Mouse (Mus musculus): Measurements from ENCODE around the gene Mettl18.

The Mettl18 gene

GRCm38 (mm10) chr1:164043549-164043948 lies 48.9 kb downstream of the Mettl18 start:
- 37% methylated on average over 3 of the region's 3 CpGs for WGBS
